8 mouse cellular contexts compared by ENCODE assay signal in genomic region chr12:69634761-69635160, GRCm38 (mm10). TPM values are rescaled to one million over a fixed set of nuclear protein-coding genes. Genes with fewer than 3 reads are reported as not detected.
DNase-seq lines count a peak whose midpoint lies in the region; ATAC-seq and TF ChIP-seq lines count a peak whose summit lies in the region.

No protein-coding gene starts in this region.

- H3K9ac ChIP-seq in liver, postnatal 0 days (replicated peaks), result no peak overlapping the region
- no peak overlapping the region for H3K9ac ChIP-seq in liver, embryonic 12.5 days
- no peak overlapping the region for H3K9ac ChIP-seq in lung, embryonic 14.5 days

- no peaks in the 10 kb centered on the region for H3K27me3 ChIP-seq in cerebellum, adult 2 months (ENCODE audit: control insufficient read depth, insufficient read depth, low read length)
- H3K27me3 ChIP-seq in liver, postnatal 0 days (ENCODE audit: insufficient read depth, low read length), result no peaks in the 10 kb centered on the region
- no peaks in the 10 kb centered on the region for H3K27me3 ChIP-seq in liver, embryonic 12.5 days (replicated peaks)
- H3K27me3 ChIP-seq in lung, embryonic 14.5 days (ENCODE audit: insufficient read depth, low read length), result no peaks in the 10 kb centered on the region

- no peaks in the 10 kb centered on the region for H3K9me3 ChIP-seq in liver, postnatal 0 days (ENCODE audit: low read length)
- no peaks in the 10 kb centered on the region for H3K9me3 ChIP-seq in liver, embryonic 12.5 days (replicated peaks)
- H3K9me3 ChIP-seq in lung, embryonic 14.5 days (ENCODE audit: low read depth, low read length), result no peaks in the 10 kb centered on the region

- no peak overlapping the region for H3K27ac ChIP-seq in cerebellum, adult 2 months (ENCODE audit: insufficient read depth, low read length)
- H3K27ac ChIP-seq in liver, postnatal 0 days (ENCODE audit: low read depth), result no peak overlapping the region
- H3K27ac ChIP-seq in liver, embryonic 12.5 days, result no peak overlapping the region
- H3K27ac ChIP-seq in lung, embryonic 14.5 days (ENCODE audit: low read depth), result no peak overlapping the region

- no peaks in the 10 kb centered on the region for H3K4me1 ChIP-seq in cerebellum, adult 2 months (ENCODE audit: control insufficient read depth, insufficient read depth, low read length)
- H3K4me1 ChIP-seq in liver, postnatal 0 days (ENCODE audit: insufficient read depth), result no peaks in the 10 kb centered on the region
- no peaks in the 10 kb centered on the region for H3K4me1 ChIP-seq in liver, embryonic 12.5 days
- no peaks in the 10 kb centered on the region for H3K4me1 ChIP-seq in lung, embryonic 14.5 days (ENCODE audit: insufficient read depth)

- H3K4me2 ChIP-seq in liver, postnatal 0 days (ENCODE audit: low read depth, low read length), result no peak overlapping the region
- H3K4me2 ChIP-seq in liver, embryonic 12.5 days, result no peak overlapping the region
- H3K4me2 ChIP-seq in lung, embryonic 14.5 days, result no peak overlapping the region

- ATAC-seq in liver, postnatal 0 days, result no peak
- ATAC-seq in liver, embryonic 12.5 days, result no peak
- no peak for ATAC-seq in lung, embryonic 14.5 days (ENCODE audit: insufficient read depth)

- H3K36me3 ChIP-seq in liver, postnatal 0 days (replicated peaks; ENCODE audit: insufficient read depth, low read length), result peaks cover 25% of the 10 kb centered on the region
- H3K36me3 ChIP-seq in liver, embryonic 12.5 days, result peaks cover 34% of the 10 kb centered on the region
- peaks cover 26% of the 10 kb centered on the region for H3K36me3 ChIP-seq in lung, embryonic 14.5 days (ENCODE audit: insufficient read depth)

- peak in 1 of 2 experiments; percentile 15 for DNase-seq in cerebellum, adult 2 months
- no peak for DNase-seq in cerebellum, adult 11-12 months
- DNase-seq in liver, postnatal 0 days, result peak; percentile 40
- DNase-seq in lung, embryonic 14.5 days, result peak; percentile 64
- peak; percentile 75 for DNase-seq in thymus, postnatal 14 days
- DNase-seq in layer of hippocampus, postnatal 10 days (ENCODE audit: low spot score in 2 of 2), result no peak
- DNase-seq in cerebellum, adult 11 months, result no peak

- TF ChIP-seq CTCF in cerebellum, adult 2 months (IDR thresholded peaks at IDR 0.05; ENCODE audit: borderline replicate concordance, insufficient read depth, low read depth, low read length), result peak; percentile 28; the same call in 1 of the 2 replicates
- TF ChIP-seq CTCF in liver, postnatal 0 days (IDR thresholded peaks at IDR 0.05; ENCODE audit: low read depth), result peak; percentile 66
- peak; percentile 54 for TF ChIP-seq CTCF in lung, embryonic 14.5 days (IDR thresholded peaks at IDR 0.05; ENCODE audit: low read depth)

- TF ChIP-seq EP300 in liver, postnatal 0 days (IDR thresholded peaks at IDR 0.05; ENCODE audit: low read depth), result no peak

- no peak for TF ChIP-seq POLR2A in cerebellum, adult 2 months (IDR thresholded peaks at IDR 0.05; ENCODE audit: borderline replicate concordance, insufficient read depth, low read length)

- 90% methylated on average over 3 of the region's 3 CpGs for WGBS in cerebellum, adult 2 months
- 89% methylated on average over 3 of the region's 3 CpGs for whole genome bisulfite sequencing in liver, postnatal 0 days (ENCODE audit: insufficient replicate concordance)
- WGBS in liver, embryonic 12.5 days (ENCODE audit: insufficient replicate concordance), result 83% methylated on average over 3 of the region's 3 CpGs
- WGBS in lung, embryonic 14.5 days, result 87% methylated on average over 3 of the region's 3 CpGs

- no peak overlapping the region for H3K4me3 ChIP-seq in cerebellum, adult 2 months (replicated peaks; ENCODE audit: insufficient read depth, low read depth, low read length)
- no peak overlapping the region for H3K4me3 ChIP-seq in liver, postnatal 0 days (ENCODE audit: low read depth, low read length)
- no peak overlapping the region for H3K4me3 ChIP-seq in liver, embryonic 12.5 days
- no peak overlapping the region for H3K4me3 ChIP-seq in lung, embryonic 14.5 days (ENCODE audit: low read depth, low read length)

RNA-seq across cellular contexts. Expression of gene Sos2, which starts 46.9 kb away (rescaled TPM):
- 50.3 and 56.4 TPM in 2 replicates for polyA plus RNA-seq in cerebellum, adult 2 months (2012; rRNA removed)
- 2.9 and 3.5 TPM in 2 replicates for polyA plus RNA-seq in liver, postnatal 0 days (2015; fragmentation: Nextera tagmentation; extraction: Ambion mirVana)
- 4.9 and 5.2 TPM in 2 replicates for polyA plus RNA-seq in liver, embryonic 12.5 days (2016; fragmentation: Nextera tagmentation; extraction: Ambion mirVana)
- 11.4 and 13.0 TPM in 2 replicates for polyA plus RNA-seq in lung, embryonic 14.5 days (2014; fragmentation: Nextera tagmentation; extraction: Ambion mirVana)
- total RNA-seq in layer of hippocampus, postnatal 10 days (2021), result 10 to 100 TPM; 31.8 to 34.1 TPM

RNA-seq across cellular contexts. Expression of gene Vcpkmt, which starts 51.9 kb away (rescaled TPM):
- polyA plus RNA-seq in cerebellum, adult 2 months (2012; rRNA removed), result 29.4 and 30.0 TPM in 2 replicates
- polyA plus RNA-seq in liver, postnatal 0 days (2015; fragmentation: Nextera tagmentation; extraction: Ambion mirVana), result 7.0 and 9.1 TPM in 2 replicates
- 20.3 and 21.2 TPM in 2 replicates for polyA plus RNA-seq in liver, embryonic 12.5 days (2016; fragmentation: Nextera tagmentation; extraction: Ambion mirVana)
- 23.6 and 26.5 TPM in 2 replicates for polyA plus RNA-seq in lung, embryonic 14.5 days (2014; fragmentation: Nextera tagmentation; extraction: Ambion mirVana)
- 10 to 100 TPM; 20.6 to 23.0 TPM for total RNA-seq in layer of hippocampus, postnatal 10 days (2021)

Comparison
In these comparisons a context has a peak if more than half of its experiments do, and no peak if none do; other contexts are left out.
1. DNase-seq: peak in liver, postnatal 0 days (single experiment), lung, embryonic 14.5 days (single experiment) and thymus, postnatal 14 days (single experiment); none in cerebellum, adult 11-12 months (single experiment), layer of hippocampus, postnatal 10 days (0 of 2) and cerebellum, adult 11 months (single experiment).
2. Peak in every context shown above with its lines, with median percentiles within 50 percentile points of each other: CTCF ChIP-seq.